Mouse (Mus musculus) E14TG2a.4 (cell line): ENCODE results near the gene Gdf10.

Experiments
- CTCF ChIP-seq: conservative IDR thresholded peaks from 2 replicates; pipeline ENCODE4 v1.5.1; 2014; ENCODE audit warnings: low read length
- NANOG ChIP-seq: IDR thresholded peaks from 2 replicates; pipeline ENCODE4 v1.6.1; 2014; ENCODE audit warnings: borderline replicate concordance, low read length, mixed read lengths
- POU5F1 ChIP-seq: IDR thresholded peaks from 2 replicates; pipeline ENCODE4 v1.6.1; 2014; ENCODE audit warnings: low read length, borderline replicate concordance

DNA sequence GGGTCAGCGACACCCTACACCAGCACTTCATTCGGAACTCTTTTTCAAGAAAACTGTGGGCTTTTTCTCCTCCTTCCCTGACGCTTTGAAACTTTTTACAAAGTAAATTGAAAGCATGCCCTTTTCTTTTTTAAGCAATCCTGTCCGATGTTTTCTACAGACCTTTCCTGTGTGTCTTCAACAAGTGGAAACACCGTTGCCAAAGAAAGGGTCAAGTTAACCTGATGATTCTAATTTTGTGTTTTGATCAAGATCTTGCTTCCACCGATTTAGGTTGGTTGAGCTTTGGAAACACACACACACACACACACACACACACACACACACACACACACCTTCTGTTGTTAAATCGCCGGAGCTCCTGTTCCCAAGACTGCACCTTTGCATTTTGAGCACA is 618 bp upstream of the Gdf10 start:
- TF ChIP-seq CTCF (no peak), POU5F1 (no peak), NANOG (no peak)
